Mouse (Mus musculus) hindbrain, embryonic 15.5 days (tissue): ENCODE measurements around the gene Syt7. TPM values are rescaled to one million over a fixed set of nuclear protein-coding genes. Genes with fewer than 3 reads are reported as not detected.
A peak's percentile ranks its signal among the peaks of the same experiment; 100 is the strongest.

Source experiments
- ATAC-seq: fragments of 200-750 bp; cut with Nextera tagmentation; 2 replicates; pipeline ENCODE4 v1.8.0; 2017; ENCODE audit warnings: low read depth, moderate number of reproducible peaks, moderate TSS enrichment; ENCODE audit not compliant: low FRiP score
- H3K27ac ChIP-seq: fragments of 300-500 bp; sonication (generic); replicated peaks from 2 replicates; pipeline ENCODE4 v1.5.1; 2015; ENCODE audit warnings: mild to moderate bottlenecking, inconsistent platforms
- H3K27me3 ChIP-seq: fragments of 300-500 bp; sonication (generic); 2 replicates; pipeline ENCODE4 v1.6.1; 2015; ENCODE audit warnings: control low read depth, inconsistent platforms
- H3K36me3 ChIP-seq: fragments of 300-500 bp; sonication (generic); 2 replicates; pipeline ENCODE4 v1.6.1; 2015; ENCODE audit warnings: control low read depth, inconsistent platforms
- H3K4me1 ChIP-seq: fragments of 300-500 bp; sonication (generic); replicated peaks from 2 replicates; pipeline ENCODE4 v1.6.1; 2015; ENCODE audit warnings: control low read depth, inconsistent platforms
- H3K4me2 ChIP-seq: fragments of 300-500 bp; sonication (generic); 2 replicates; pipeline ENCODE4 v1.6.1; 2015; ENCODE audit warnings: moderate library complexity, mild to moderate bottlenecking, inconsistent platforms
- H3K4me3 ChIP-seq: fragments of 300-500 bp; sonication (generic); 2 replicates; pipeline ENCODE4 v1.5.1; 2015; ENCODE audit warnings: mild to moderate bottlenecking, inconsistent platforms
- H3K9ac ChIP-seq: fragments of 300-500 bp; sonication (generic); 2 replicates; pipeline ENCODE4 v1.6.1; 2015; ENCODE audit warnings: inconsistent platforms
- H3K9me3 ChIP-seq: fragments of 300-500 bp; sonication (generic); 2 replicates; pipeline ENCODE4 v1.6.1; 2016; ENCODE audit warnings: control low read depth, inconsistent platforms
- WGBS: fragments of 180-500 bp; shearing (Covaris S2); methylation state at CpG from one replicate; pipeline ENCODE4 v1.1.7; 2015; 5-methylcytosine and 5-hydroxymethylcytosine counted together
- polyA plus RNA-seq: library from polyadenylated mRNA; unstranded; fragments of >200 nt; fragmentation: Nextera tagmentation; extraction: Ambion mirVana; gene quantifications from 2 replicates; pipeline ENCODE4 v1.2.1, GENCODE M21; 2015

Gene Syt7
- polyA plus RNA-seq, 1 experiment from 2014 or later, result 17.4 TPM

DNA sequence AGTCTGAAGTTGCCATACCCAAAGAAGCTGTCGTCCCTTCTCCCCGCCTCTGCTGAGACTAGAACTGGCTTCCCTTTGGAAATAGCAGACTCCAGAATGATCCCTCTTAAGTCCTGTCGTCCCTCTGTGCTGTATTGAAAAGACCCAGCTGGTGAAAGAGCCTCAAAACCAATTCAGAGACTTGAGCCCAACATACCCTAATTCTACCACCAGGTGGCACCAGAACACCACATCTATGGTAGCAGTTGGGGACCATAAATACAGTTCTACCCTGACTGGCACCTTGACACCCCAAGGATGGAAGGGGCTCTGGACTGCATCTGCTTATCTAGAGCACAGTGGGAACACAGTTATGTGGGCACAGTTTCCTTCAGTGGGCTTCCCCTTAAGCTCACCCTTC, 60.8 kb downstream of the Syt7 start:
- no peak overlapping the region for H3K9ac ChIP-seq
- peaks cover 27% of the 10 kb centered on the region for H3K36me3 ChIP-seq
- H3K4me1 ChIP-seq, result no peaks in the 10 kb centered on the region
- no peak overlapping the region for H3K4me3 ChIP-seq
- peak; percentile 42 for ATAC-seq
- H3K27ac ChIP-seq, result no peak overlapping the region
- no peaks in the 10 kb centered on the region for H3K9me3 ChIP-seq
- peaks cover 7% of the 10 kb centered on the region for H3K27me3 ChIP-seq
- WGBS, result 8% methylated on average over 3 of the region's 3 CpGs
- H3K4me2 ChIP-seq, result no peak overlapping the region

- 68% methylated on average over 4 of the region's 4 CpGs for WGBS
- Histone ChIP-seq H3K4me2 (no peak overlapping the region), H3K36me3 (no peaks in the 10 kb centered on the region), H3K27me3 (peaks cover 47% of the 10 kb centered on the region), H3K4me3 (no peak overlapping the region), H3K9me3 (no peaks in the 10 kb centered on the region), H3K9ac (no peak overlapping the region), H3K27ac (no peak overlapping the region), H3K4me1 (peaks cover 24% of the 10 kb centered on the region)
- no peak for ATAC-seq
Measured at GRCm38 (mm10) chr19:10454718-10455436, 66.0 kb downstream of the Syt7 start.

- WGBS, result 66% methylated on average over 3 of the region's 3 CpGs
- no peak overlapping the region for H3K4me3 ChIP-seq
- peaks cover 50% of the 10 kb centered on the region for H3K27me3 ChIP-seq
Measured at GRCm38 (mm10) chr19:10455437-10455806, 66.5 kb downstream of the Syt7 start.

DNA sequence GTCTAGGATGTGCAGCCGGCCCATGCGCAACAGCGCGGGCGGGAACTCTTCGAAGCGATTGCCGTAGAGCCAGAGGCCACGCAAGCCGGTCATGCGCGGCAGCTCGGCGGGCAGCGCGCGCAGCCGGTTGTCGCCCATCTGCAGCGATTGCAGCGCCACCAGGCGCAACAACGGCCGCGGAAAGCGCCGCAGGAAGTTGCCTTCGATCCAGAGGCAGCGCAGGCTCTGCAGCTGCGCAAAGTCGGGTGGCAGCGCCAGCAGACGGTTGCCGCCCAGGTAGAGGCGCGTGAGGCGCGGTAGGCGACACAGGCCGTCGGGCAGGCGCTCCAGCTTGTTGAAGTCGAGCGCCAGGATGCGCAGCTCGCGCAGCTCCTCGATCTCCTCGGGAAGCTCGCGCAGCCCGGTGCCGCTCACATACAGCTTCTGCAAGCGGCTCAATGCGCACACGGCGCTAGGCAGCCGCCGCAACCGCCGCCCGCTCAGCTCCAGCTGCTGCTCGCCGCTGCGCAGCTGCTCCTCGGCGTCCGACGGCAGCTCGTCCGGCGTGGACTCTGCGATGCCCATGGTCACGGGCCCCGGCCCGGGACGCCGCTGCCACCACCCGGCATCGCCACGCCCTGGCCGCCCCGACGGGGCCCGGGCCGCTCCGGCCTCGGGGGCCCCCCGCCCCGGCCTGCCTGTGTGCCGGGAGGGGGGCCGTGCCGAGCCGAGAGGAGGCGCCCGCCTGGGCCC, 68.0 kb downstream of the Syt7 start, which contains the start of gene Lrrc10b:
Gene Lrrc10b, minus strand, starts transcription at position 722 of the 732 bp plus-strand sequence.
- Histone ChIP-seq H3K4me1 (peaks cover 24% of the 10 kb centered on the region), H3K4me3 (peak within 1 kb of the TSS; percentile 55), H3K4me2 (peak within 1 kb of the TSS; percentile 91), H3K27ac (peak within 1 kb of the TSS; percentile 71), H3K9ac (peak within 1 kb of the TSS; percentile 44), H3K36me3 (no peaks in the 10 kb centered on the region), H3K9me3 (no peaks in the 10 kb centered on the region), H3K27me3 (peaks cover 55% of the 10 kb centered on the region)
- WGBS, result under 1% methylated on average over 79 of the region's 96 CpGs
- ATAC-seq, result peak; percentile 74

More at GRCm38 (mm10) chr19:10455437-10455806, 66.5 kb downstream of the Syt7 start:
- Histone ChIP-seq H3K4me2 (0 out of 2 replicates have a peak overlapping the region, but pooled peaks have one; percentile 91), H3K36me3 (no peaks in the 10 kb centered on the region), H3K27ac (no peak overlapping the region), H3K9ac (no peak overlapping the region), H3K4me1 (peaks cover 24% of the 10 kb centered on the region), H3K9me3 (no peaks in the 10 kb centered on the region)
- no peak for ATAC-seq

- ATAC-seq, result peak; percentile 87
- no peaks in the 10 kb centered on the region for H3K9me3 ChIP-seq
- peak overlapping the region; percentile 44 for H3K9ac ChIP-seq
- peak overlapping the region; percentile 71; the same call in 1 of the 2 replicates for H3K27ac ChIP-seq
- peak overlapping the region; percentile 91 for H3K4me2 ChIP-seq
- 0% methylated on average over 20 of the region's 34 CpGs for WGBS
- H3K36me3 ChIP-seq, result no peaks in the 10 kb centered on the region
- H3K4me1 ChIP-seq, result peaks cover 24% of the 10 kb centered on the region
- H3K4me3 ChIP-seq, result peak overlapping the region; percentile 55
- H3K27me3 ChIP-seq, result peaks cover 57% of the 10 kb centered on the region
Measured at GRCm38 (mm10) chr19:10457484-10457800, 68.6 kb downstream of the Syt7 start.

- no peaks in the 10 kb centered on the region for H3K36me3 ChIP-seq
- H3K9me3 ChIP-seq, result no peaks in the 10 kb centered on the region
- H3K4me1 ChIP-seq, result peaks cover 24% of the 10 kb centered on the region
- peak overlapping the region; percentile 55 for H3K4me3 ChIP-seq
- no peak overlapping the region for H3K27ac ChIP-seq
- peak overlapping the region; percentile 91 for H3K4me2 ChIP-seq
- ATAC-seq, result 0 out of 2 replicates have a peak, but pooled peaks have one; percentile 13
- peaks cover 57% of the 10 kb centered on the region for H3K27me3 ChIP-seq
- 18% methylated on average over 8 of the region's 8 CpGs for WGBS
- H3K9ac ChIP-seq, result no peak overlapping the region
Measured at GRCm38 (mm10) chr19:10458096-10458495, 69.2 kb downstream of the Syt7 start.

DNA sequence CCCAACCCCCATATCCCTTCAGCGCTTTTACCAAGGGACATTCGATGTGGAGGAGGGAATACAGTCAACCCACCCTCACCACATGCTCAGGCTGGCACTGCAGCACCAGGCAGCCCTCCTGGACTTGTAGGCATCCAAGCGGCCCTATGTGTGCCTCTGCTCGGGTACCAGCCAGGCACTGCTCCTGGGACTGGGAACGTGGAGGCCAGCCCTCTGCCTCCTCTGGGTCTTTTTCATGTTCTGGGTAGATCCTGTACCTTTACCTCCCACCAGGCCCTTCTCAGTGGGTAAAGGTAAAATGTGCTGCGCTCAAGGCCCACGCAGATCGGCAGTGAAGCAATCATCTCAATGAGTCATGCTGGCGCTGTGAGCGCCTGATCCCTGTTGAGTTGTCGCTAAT, 71.0 kb downstream of the Syt7 start:
- no peak overlapping the region for H3K9ac ChIP-seq
- peaks cover 24% of the 10 kb centered on the region for H3K4me1 ChIP-seq
- WGBS, result 41% methylated on average over 11 of the region's 11 CpGs
- H3K9me3 ChIP-seq, result no peaks in the 10 kb centered on the region
- H3K36me3 ChIP-seq, result no peaks in the 10 kb centered on the region
- ATAC-seq, result no peak
- peaks cover 48% of the 10 kb centered on the region for H3K27me3 ChIP-seq
- H3K27ac ChIP-seq, result no peak overlapping the region
- no peak overlapping the region for H3K4me3 ChIP-seq
- no peak overlapping the region for H3K4me2 ChIP-seq

DNA sequence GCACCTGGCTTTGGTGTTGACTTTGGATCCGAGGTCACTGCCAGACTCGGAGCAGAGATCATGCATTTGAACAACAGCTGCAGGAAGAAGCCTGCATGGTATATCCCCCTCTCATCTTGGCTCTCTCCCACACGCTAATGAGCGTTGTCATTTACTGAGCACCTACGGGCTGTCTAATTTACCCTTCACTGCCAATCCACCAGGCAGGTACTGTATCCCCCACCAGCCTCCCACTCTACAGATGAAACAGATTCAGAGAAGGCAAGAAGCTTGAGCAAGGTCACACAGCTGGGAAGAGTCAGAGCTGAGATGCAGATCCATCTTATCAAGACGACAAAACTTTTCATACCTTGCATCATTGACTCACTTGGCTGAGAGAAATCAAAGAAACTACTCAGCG, 72.7 kb downstream of the Syt7 start:
- ATAC-seq, result no peak
- Histone ChIP-seq H3K9ac (no peak overlapping the region), H3K4me3 (no peak overlapping the region), H3K4me1 (peaks cover 17% of the 10 kb centered on the region), H3K27me3 (peaks cover 33% of the 10 kb centered on the region), H3K4me2 (no peak overlapping the region), H3K27ac (no peak overlapping the region), H3K36me3 (no peaks in the 10 kb centered on the region), H3K9me3 (no peaks in the 10 kb centered on the region)
- 45% methylated on average over 7 of the region's 7 CpGs for WGBS

DNA sequence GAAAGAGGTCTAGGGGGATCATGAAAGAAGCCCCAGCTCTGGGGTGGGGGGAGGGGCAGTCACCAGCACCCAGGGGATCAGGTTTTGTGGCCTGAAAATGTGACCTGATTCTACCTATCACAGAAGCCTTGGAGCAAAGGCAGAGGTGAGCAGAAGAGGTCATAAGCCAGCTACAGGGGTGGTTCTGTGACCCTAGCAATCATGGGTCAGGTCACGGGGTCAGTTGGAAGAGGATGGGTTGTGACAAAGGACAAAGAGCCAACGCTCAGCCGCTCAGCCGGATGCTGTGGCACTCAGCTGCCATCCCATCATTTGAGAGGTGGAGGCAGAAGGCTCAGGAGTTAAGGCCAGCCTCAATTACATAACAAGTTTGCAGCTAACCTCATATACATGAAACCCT, 75.5 kb downstream of the Syt7 start:
- ATAC-seq, result no peak
- no peak overlapping the region for H3K27ac ChIP-seq
- no peaks in the 10 kb centered on the region for H3K36me3 ChIP-seq
- H3K4me3 ChIP-seq, result no peak overlapping the region
- H3K4me2 ChIP-seq, result no peak overlapping the region
- H3K27me3 ChIP-seq, result peaks cover 14% of the 10 kb centered on the region
- no peaks in the 10 kb centered on the region for H3K4me1 ChIP-seq
- no peak overlapping the region for H3K9ac ChIP-seq
- 8% methylated on average over 4 of the region's 4 CpGs for WGBS
- H3K9me3 ChIP-seq, result no peaks in the 10 kb centered on the region

GRCm38 (mm10) chr19:10469171-10469658, 80.3 kb downstream of the Syt7 start:
- 58% methylated on average over 8 of the region's 8 CpGs for WGBS

DNA sequence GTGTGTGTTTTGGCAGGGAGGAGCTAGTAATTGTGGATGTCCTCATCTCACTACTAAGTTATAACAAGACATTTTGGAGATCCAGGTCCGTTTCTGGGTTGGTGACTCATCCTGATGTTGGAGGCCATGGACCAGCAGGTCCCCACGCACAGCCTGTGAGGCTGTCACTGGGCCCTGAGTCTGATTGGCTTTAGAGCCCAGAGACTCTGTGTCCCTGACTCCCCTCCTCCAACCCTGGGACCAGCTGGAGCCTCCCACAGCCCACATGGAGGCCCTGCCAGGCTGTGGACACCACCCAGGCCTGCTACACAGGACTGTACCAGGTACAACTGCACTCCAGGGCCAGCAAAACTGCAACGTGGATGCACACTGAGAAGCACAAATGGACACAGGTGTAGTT, 84.1 kb downstream of the Syt7 start:
- no peak for ATAC-seq
- Histone ChIP-seq H3K9ac (no peak overlapping the region), H3K4me3 (no peak overlapping the region), H3K4me1 (no peaks in the 10 kb centered on the region), H3K27ac (no peak overlapping the region), H3K4me2 (no peak overlapping the region), H3K9me3 (no peaks in the 10 kb centered on the region), H3K27me3 (no peaks in the 10 kb centered on the region), H3K36me3 (no peaks in the 10 kb centered on the region)
- WGBS, result 78% methylated on average over 3 of the region's 3 CpGs

More at GRCm38 (mm10) chr19:10469171-10469658, 80.3 kb downstream of the Syt7 start:
- 0 out of 2 replicates have a peak, but pooled peaks have one; percentile 23 for ATAC-seq
- Histone ChIP-seq H3K27ac (no peak overlapping the region), H3K4me3 (no peak overlapping the region), H3K4me2 (no peak overlapping the region), H3K4me1 (no peaks in the 10 kb centered on the region), H3K36me3 (no peaks in the 10 kb centered on the region), H3K9ac (no peak overlapping the region), H3K9me3 (no peaks in the 10 kb centered on the region), H3K27me3 (no peaks in the 10 kb centered on the region)

DNA sequence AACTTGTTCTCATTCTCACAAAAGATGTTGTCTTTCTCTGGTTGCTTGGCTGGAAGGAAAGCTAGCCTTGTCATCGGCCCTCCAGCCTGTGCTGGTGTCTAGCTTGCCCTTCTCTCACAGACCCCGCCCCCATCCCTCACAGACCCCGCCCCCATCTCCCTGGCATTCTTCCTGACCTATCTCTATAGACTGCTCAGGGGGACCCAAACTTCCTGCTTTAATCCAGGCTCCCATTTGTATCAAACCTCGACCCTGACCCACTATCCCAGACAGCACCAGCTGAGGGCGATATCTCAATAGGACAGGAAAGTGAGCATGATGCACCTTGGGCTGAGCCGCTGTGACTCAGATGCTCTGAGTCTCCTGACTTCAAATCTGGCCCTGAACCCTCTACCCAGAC, 84.9 kb downstream of the Syt7 start:
- no peaks in the 10 kb centered on the region for H3K27me3 ChIP-seq
- WGBS, result 17% methylated on average over 6 of the region's 6 CpGs
- no peaks in the 10 kb centered on the region for H3K4me1 ChIP-seq
- H3K4me2 ChIP-seq, result no peak overlapping the region
- no peak overlapping the region for H3K27ac ChIP-seq
- no peak for ATAC-seq
- no peaks in the 10 kb centered on the region for H3K9me3 ChIP-seq
- H3K4me3 ChIP-seq, result no peak overlapping the region
- H3K36me3 ChIP-seq, result no peaks in the 10 kb centered on the region
- no peak overlapping the region for H3K9ac ChIP-seq
